Mouse (Mus musculus): ENCODE results near the gene Aatf.

DNA sequence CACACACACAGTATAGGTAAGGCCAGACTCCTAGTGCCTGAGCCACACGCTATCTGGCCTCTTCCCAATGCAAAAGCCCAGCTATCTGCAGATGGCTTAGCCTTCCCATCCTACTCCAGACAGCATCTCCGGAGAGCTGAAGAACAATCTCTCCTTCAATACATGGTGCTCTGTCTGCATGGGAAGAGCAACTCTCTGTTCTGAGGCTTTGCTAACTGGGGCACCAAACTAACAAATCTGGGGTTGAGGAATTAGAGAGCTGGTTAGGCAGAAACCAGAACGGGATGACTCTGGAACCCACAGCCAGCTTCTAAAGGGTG is 7.7 kb upstream of the Aatf start:
- TF ChIP-seq CTCF (IDR thresholded peaks at IDR 0.05; ENCODE audit: extremely low read depth, insufficient read length, insufficient replicate concordance, low read depth, low read length) (no peak), POLR2A (IDR thresholded peaks at IDR 0.05; ENCODE audit: low read depth, low read length) (no peak)
